Mouse (Mus musculus) myocyte (in vitro differentiated cells): Measurements from ENCODE around the gene Gnaq. TPM values are rescaled to one million over a fixed set of nuclear protein-coding genes. Genes with fewer than 3 reads are reported as not detected.

Source experiments
- H3K27me3 ChIP-seq: one replicate; pipeline ENCODE4 v1.6.1; 2011; ENCODE audit not compliant: control insufficient read depth, insufficient read depth, insufficient read length
- H3K36me3 ChIP-seq: one replicate; pipeline ENCODE4 v1.6.1; 2011; ENCODE audit not compliant: control insufficient read depth, insufficient read depth
- H3K4me2 ChIP-seq: one replicate; pipeline ENCODE4 v1.6.1; 2011; ENCODE audit warnings: low read depth, control low read depth
- H3K4me3 ChIP-seq: one replicate; pipeline ENCODE4 v1.5.1; 2011; ENCODE audit warnings: mild to moderate bottlenecking, control low read depth, moderate library complexity
- H3K79me2 ChIP-seq: one replicate; pipeline ENCODE4 v1.6.1; 2011; ENCODE audit not compliant: control insufficient read depth, insufficient read depth
- H3ac ChIP-seq: one replicate; pipeline ENCODE4 v1.6.1; 2011; ENCODE audit not compliant: control insufficient read depth, insufficient read length
- CEBPB ChIP-seq: IDR thresholded peaks from 2 replicates; pipeline ENCODE4 v1.6.1; 2011; ENCODE audit warnings: mild to moderate bottlenecking, moderate library complexity; ENCODE audit not compliant: poor library complexity, insufficient read depth, severe bottlenecking
- E2F4 ChIP-seq: IDR thresholded peaks from one replicate; pipeline ENCODE4 v1.6.1; 2011; ENCODE audit warnings: mild to moderate bottlenecking, control low read depth, moderate library complexity; ENCODE audit not compliant: insufficient read depth
- MAX ChIP-seq: IDR thresholded peaks from one replicate; pipeline ENCODE4 v1.6.1; 2011; ENCODE audit warnings: low read depth, mild to moderate bottlenecking, control low read depth
- MYOD1 ChIP-seq, 3 experiments: IDR thresholded peaks; one replicate each; pipeline ENCODE4 v1.6.1; 2011; ENCODE audit warnings: control low read depth in 2 of 3, low read depth in 2 of 3, mild to moderate bottlenecking in 2 of 3, moderate library complexity in 1 of 3; ENCODE audit not compliant: insufficient read length in 2 of 3, control insufficient read depth in 1 of 3
- MYOG ChIP-seq, 3 experiments: IDR thresholded peaks; one replicate each; pipeline ENCODE4 v1.6.1; 2011; ENCODE audit warnings: control low read depth in 2 of 3, low read depth in 2 of 3, mild to moderate bottlenecking in 2 of 3; ENCODE audit not compliant: insufficient read length in 2 of 3, control insufficient read depth in 1 of 3, insufficient read depth in 1 of 3
- POLR2A ChIP-seq: IDR thresholded peaks from one replicate; pipeline ENCODE4 v1.6.1; 2011; ENCODE audit warnings: low read depth, mild to moderate bottlenecking, control low read depth, moderate library complexity; ENCODE audit not compliant: insufficient read length
- POLR2AphosphoS2 ChIP-seq: IDR thresholded peaks from one replicate; pipeline ENCODE4 v1.6.1; 2011; ENCODE audit warnings: low read depth, control low read depth; ENCODE audit not compliant: insufficient read length
- REST ChIP-seq: IDR thresholded peaks from one replicate; pipeline ENCODE4 v1.6.1; 2011; ENCODE audit warnings: mild to moderate bottlenecking, control low read depth, moderate library complexity; ENCODE audit not compliant: insufficient read depth, insufficient read length
- SRF ChIP-seq: IDR thresholded peaks from one replicate; pipeline ENCODE4 v1.6.1; 2011; ENCODE audit warnings: low read depth; ENCODE audit not compliant: control insufficient read depth, insufficient read length
- TCF12 ChIP-seq: IDR thresholded peaks from one replicate; pipeline ENCODE4 v1.6.1; 2011; ENCODE audit warnings: mild to moderate bottlenecking, control low read depth; ENCODE audit not compliant: poor library complexity, insufficient read depth, severe bottlenecking
- TCF3 ChIP-seq: IDR thresholded peaks from one replicate; pipeline ENCODE4 v1.6.1; 2011; ENCODE audit warnings: low read depth, control low read depth; ENCODE audit not compliant: insufficient read length
- USF1 ChIP-seq: IDR thresholded peaks from one replicate; pipeline ENCODE4 v1.6.1; 2011; ENCODE audit warnings: low read depth, mild to moderate bottlenecking, control low read depth, moderate library complexity
- polyA plus RNA-seq: library from polyadenylated mRNA; unstranded; fragments of >200 nt; fragmentation: generic; extraction: Trizol; gene quantifications from one replicate; pipeline ENCODE4 v1.2.1, GENCODE M21; 2012; ENCODE audit warnings: missing spikeins

Gnaq gene
- polyA plus RNA-seq, 1 experiment: 8.3 TPM

DNA sequence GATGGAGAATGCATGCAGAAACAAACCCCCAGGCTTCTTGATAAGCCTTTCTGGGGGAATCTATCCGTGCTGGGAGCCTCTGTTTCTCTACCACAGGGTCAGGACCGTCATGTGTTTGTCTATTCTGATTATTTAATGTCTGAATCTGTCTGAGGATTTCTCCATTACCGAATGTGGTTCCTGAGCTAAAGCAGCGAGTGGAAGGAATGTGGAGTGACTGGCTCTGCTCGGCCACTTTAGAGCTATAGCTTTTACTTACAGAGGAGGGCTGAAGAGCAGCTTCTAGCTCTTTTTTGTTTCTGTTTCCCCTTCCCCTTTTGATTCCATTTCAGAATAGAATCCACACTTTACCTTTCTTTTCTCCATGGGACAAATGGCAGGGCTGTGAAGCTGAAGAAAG lies 43.8 kb downstream of the Gnaq start:
- H3K79me2 ChIP-seq: peaks cover 46% of the 10 kb centered on the region
- no peaks in the 10 kb centered on the region for H3K36me3 ChIP-seq
- H3K4me3 ChIP-seq: no peak overlapping the region
- no peak overlapping the region for H3K4me2 ChIP-seq
- H3ac ChIP-seq: no peak overlapping the region
- TF ChIP-seq POLR2AphosphoS2: no peak
- no peak for TF ChIP-seq CEBPB
- no peak for TF ChIP-seq MYOD1 (IDR thresholded peaks at IDR 0.05; ENCODE audit: control insufficient read depth in 1 of 3, insufficient read length in 2 of 3, low read depth in 2 of 3)
- no peaks in the 10 kb centered on the region for H3K27me3 ChIP-seq

DNA sequence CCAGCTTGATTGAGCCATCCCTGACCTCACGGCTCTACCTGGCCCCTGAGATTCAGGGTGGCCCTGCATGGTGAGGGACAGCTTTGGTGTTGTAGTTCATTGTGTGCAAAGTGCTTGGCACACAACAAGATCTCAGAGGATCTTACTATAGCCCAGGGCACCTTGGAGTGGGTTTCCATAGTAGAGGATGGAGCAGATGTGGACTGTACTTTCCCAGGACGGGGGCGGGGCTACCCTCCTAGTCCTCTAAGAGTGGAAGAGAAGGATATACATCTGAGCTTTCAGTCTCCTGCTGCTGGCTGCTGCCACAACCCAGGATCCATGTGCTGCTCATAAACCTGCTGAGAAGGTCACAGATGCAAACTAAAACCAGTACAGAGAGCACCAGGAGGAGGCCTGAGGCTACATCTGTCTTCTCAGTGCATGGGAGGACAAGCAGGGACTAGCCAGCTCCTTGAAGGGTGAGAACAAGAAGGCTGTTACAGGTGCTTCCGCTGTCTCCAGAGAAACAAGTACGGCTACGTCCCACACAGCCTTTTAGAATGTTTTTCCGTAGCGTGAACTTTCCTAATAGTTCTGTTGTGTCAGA lies 44.6 kb downstream of the Gnaq start:
- TF ChIP-seq TCF3 (no peak), POLR2A (no peak), SRF (no peak), USF1 (no peak), E2F4 (no peak), TCF12 (no peak), MYOG (IDR thresholded peaks at IDR 0.05; ENCODE audit: control insufficient read depth in 1 of 3, insufficient read depth in 1 of 3, insufficient read length in 2 of 3, low read depth in 2 of 3) (no peak), MYOD1 (IDR thresholded peaks at IDR 0.05; ENCODE audit: control insufficient read depth in 1 of 3, insufficient read length in 2 of 3, low read depth in 2 of 3) (no peak), CEBPB (no peak), POLR2AphosphoS2 (no peak), REST (no peak), MAX (no peak)
- Histone ChIP-seq H3K27me3 (no peaks in the 10 kb centered on the region), H3ac (no peak overlapping the region), H3K4me3 (no peak overlapping the region), H3K36me3 (no peaks in the 10 kb centered on the region), H3K79me2 (peaks cover 48% of the 10 kb centered on the region), H3K4me2 (no peak overlapping the region)

DNA sequence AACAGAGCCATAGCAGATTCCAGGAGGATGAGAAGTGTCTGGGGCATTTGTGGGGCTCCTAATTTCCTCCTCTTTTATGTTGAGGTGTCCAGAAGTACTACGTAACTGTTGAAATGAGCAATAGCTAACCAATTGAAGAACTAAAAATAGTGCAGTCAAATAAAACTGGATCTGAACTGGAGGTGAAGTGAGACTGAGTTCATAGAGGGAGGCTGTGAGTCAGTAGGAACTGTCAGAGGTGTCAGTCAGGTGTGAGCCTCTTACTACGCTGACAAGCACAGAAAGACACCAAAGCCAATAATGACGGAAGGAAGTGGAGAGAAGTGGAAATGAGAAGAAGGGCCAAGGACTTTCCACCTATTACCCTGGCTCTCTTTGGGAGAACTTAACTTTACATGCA lies 48.6 kb downstream of the Gnaq start:
- TF ChIP-seq POLR2A: no peak
- no peak for TF ChIP-seq POLR2AphosphoS2
- TF ChIP-seq MYOD1 (IDR thresholded peaks at IDR 0.05; ENCODE audit: control insufficient read depth in 1 of 3, insufficient read length in 2 of 3, low read depth in 2 of 3): no peak
- TF ChIP-seq E2F4: no peak
- no peak for TF ChIP-seq CEBPB
- TF ChIP-seq SRF: no peak
- TF ChIP-seq MYOG (IDR thresholded peaks at IDR 0.05; ENCODE audit: control insufficient read depth in 1 of 3, insufficient read depth in 1 of 3, insufficient read length in 2 of 3, low read depth in 2 of 3): no peak
- TF ChIP-seq REST: no peak
- TF ChIP-seq USF1: no peak
- no peak for TF ChIP-seq TCF12
- TF ChIP-seq TCF3: no peak
- no peak for TF ChIP-seq MAX
- no peak overlapping the region for H3K4me2 ChIP-seq
- H3K4me3 ChIP-seq: no peak overlapping the region
- peaks cover 54% of the 10 kb centered on the region for H3K79me2 ChIP-seq
- no peaks in the 10 kb centered on the region for H3K27me3 ChIP-seq
- H3K36me3 ChIP-seq: no peaks in the 10 kb centered on the region
- H3ac ChIP-seq: no peak overlapping the region

DNA sequence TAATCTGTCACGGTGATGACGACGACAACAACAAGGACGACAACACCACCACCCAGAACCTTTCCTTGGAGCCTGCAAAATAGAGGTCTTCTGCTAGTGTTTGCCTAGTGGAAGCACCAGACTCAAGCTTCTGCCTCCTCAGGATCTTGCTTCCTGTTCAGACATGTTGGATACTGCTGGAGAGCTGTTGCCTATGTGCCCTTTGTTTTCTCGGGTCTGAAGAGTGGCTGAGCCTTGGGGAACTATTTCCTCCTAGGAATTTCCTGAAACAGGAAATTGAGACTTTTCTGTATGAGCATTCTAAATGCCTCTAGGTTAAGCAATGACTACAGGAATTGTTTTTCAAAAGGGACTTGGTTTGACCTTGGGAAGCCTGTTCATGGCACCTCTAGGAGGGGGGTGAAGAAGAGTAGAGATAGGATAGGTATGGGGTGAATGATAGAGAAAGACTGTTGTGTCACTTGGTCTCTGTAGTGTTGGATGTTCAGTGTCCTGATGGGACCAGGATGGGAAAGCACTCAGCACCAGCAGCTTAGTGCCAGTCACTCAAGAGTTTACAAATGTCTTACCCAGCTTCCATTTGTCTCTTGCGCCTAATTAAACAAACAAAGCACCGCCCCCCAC lies 49.3 kb downstream of the Gnaq start:
- no peak overlapping the region for H3ac ChIP-seq
- TF ChIP-seq TCF12 (no peak), USF1 (no peak), POLR2AphosphoS2 (no peak), SRF (no peak), CEBPB (no peak), TCF3 (no peak), POLR2A (no peak), MAX (no peak), REST (no peak)
- H3K79me2 ChIP-seq: peaks cover 47% of the 10 kb centered on the region
- no peak overlapping the region for H3K4me3 ChIP-seq
- no peaks in the 10 kb centered on the region for H3K27me3 ChIP-seq
- no peak overlapping the region for H3K4me2 ChIP-seq
- H3K36me3 ChIP-seq: no peaks in the 10 kb centered on the region

DNA sequence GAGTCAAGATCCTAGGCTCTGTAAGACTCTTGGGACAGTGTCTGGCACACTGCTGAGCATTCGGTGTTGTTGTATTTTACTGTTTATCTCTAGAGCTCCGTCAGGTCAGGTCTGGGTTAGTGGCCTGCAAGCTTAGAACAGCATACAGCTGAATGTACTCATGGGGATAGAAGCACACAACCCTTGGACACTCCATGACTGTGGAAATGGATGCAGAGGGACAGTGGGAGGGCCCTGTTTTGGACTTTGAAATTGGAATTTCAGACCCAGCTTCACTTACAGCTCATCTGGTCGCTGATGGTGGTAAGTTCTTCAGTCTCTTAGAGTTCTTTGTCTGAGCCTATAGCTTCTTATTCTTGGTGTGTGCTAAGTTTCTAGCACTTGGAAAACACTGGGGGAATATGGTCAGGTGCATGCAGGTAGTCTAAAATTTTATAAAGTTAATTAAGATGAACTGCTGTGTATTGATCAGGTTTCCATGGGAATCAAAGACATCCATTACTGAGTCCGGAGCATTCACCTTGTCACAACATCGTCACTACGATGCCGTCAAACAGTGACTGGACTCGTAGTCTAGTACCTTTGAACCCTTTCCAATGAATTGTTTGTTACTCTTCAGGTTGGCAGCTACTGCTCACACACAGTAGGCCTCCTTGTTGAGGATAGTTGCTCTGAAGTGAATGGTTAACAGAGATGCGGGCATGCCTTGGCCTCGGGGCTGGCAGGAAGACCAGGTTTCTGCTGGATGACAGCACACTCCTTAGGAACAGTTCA lies 51.1 kb downstream of the Gnaq start:
- TF ChIP-seq TCF12 (no peak), REST (no peak), MAX (no peak), POLR2AphosphoS2 (no peak), SRF (no peak), USF1 (no peak)
- Histone ChIP-seq H3ac (no peak overlapping the region), H3K79me2 (peaks cover 34% of the 10 kb centered on the region), H3K4me2 (no peak overlapping the region), H3K4me3 (no peak overlapping the region), H3K36me3 (no peaks in the 10 kb centered on the region), H3K27me3 (no peaks in the 10 kb centered on the region)
